Mouse (Mus musculus) heart, embryonic 13.5 days (tissue): ENCODE measurements around the gene Kif6. TPM values are rescaled to one million over a fixed set of nuclear protein-coding genes. Genes with fewer than 3 reads are reported as not detected.
A peak's percentile ranks its signal among the peaks of the same experiment; 100 is the strongest.

Source experiments
- ATAC-seq: fragments of 200-750 bp; cut with Nextera tagmentation; 2 replicates; pipeline ENCODE4 v1.8.0; 2017; ENCODE audit warnings: moderate TSS enrichment; ENCODE audit not compliant: insufficient number of reproducible peaks, low FRiP score, low TSS enrichment; ENCODE audit errors: extremely low read depth
- H3K27ac ChIP-seq: fragments of 300-500 bp; sonication (generic); replicated peaks from 2 replicates; pipeline ENCODE4 v1.5.1; 2015; ENCODE audit warnings: moderate library complexity, mild to moderate bottlenecking, inconsistent platforms
- H3K27me3 ChIP-seq: fragments of 300-500 bp; sonication (generic); replicated peaks from 2 replicates; pipeline ENCODE4 v1.6.1; 2015; ENCODE audit warnings: mild to moderate bottlenecking, inconsistent platforms
- H3K36me3 ChIP-seq: fragments of 300-500 bp; sonication (generic); 2 replicates; pipeline ENCODE4 v1.6.1; 2015; ENCODE audit warnings: mild to moderate bottlenecking, inconsistent platforms
- H3K4me1 ChIP-seq: fragments of 300-500 bp; sonication (generic); 2 replicates; pipeline ENCODE4 v1.6.1; 2015; ENCODE audit warnings: inconsistent platforms
- H3K4me2 ChIP-seq: fragments of 300-500 bp; sonication (generic); 2 replicates; pipeline ENCODE4 v1.6.1; 2015; ENCODE audit warnings: inconsistent platforms, mild to moderate bottlenecking, moderate library complexity
- H3K4me3 ChIP-seq: fragments of 300-500 bp; sonication (generic); 2 replicates; pipeline ENCODE4 v1.5.1; 2015; ENCODE audit warnings: moderate library complexity, mild to moderate bottlenecking, inconsistent platforms
- H3K9ac ChIP-seq: fragments of 300-500 bp; sonication (generic); 2 replicates; pipeline ENCODE4 v1.6.1; 2015; ENCODE audit warnings: inconsistent platforms, mild to moderate bottlenecking, moderate library complexity
- H3K9me3 ChIP-seq: fragments of 300-500 bp; sonication (generic); 2 replicates; pipeline ENCODE4 v1.6.1; 2016; ENCODE audit warnings: inconsistent platforms
- WGBS: fragments of 180-500 bp; shearing (Covaris S2); methylation state at CpG from one replicate; pipeline ENCODE4 v1.1.7; 2015; ENCODE audit warnings: mixed read lengths; 5-methylcytosine and 5-hydroxymethylcytosine counted together
- polyA plus RNA-seq: library from polyadenylated mRNA; unstranded; fragments of >200 nt; fragmentation: Nextera tagmentation; extraction: Ambion mirVana; gene quantifications from 2 replicates; pipeline ENCODE4 v1.2.1, GENCODE M21; 2015

The Kif6 gene
- polyA plus RNA-seq, 1 experiment from 2014 or later: 1.2 TPM

- Histone ChIP-seq H3K4me1 (peaks cover 15% of the 10 kb centered on the region), H3K27ac (no peak overlapping the region), H3K9me3 (no peaks in the 10 kb centered on the region), H3K36me3 (no peaks in the 10 kb centered on the region), H3K4me2 (no peak overlapping the region), H3K9ac (no peak overlapping the region), H3K27me3 (no peaks in the 10 kb centered on the region), H3K4me3 (no peak overlapping the region)
- 76% methylated on average over 11 of the region's 11 CpGs for WGBS
- no peak for ATAC-seq
These were observed 146.3 kb downstream of the Kif6 start for GRCm38 (mm10) chr17:49761260-49761659.

GRCm38 (mm10) chr17:49761838-49762237 lies 146.9 kb downstream of the Kif6 start:
- H3K9ac ChIP-seq: no peak overlapping the region
- H3K36me3 ChIP-seq: no peaks in the 10 kb centered on the region
- no peak overlapping the region for H3K4me3 ChIP-seq
- ATAC-seq: no peak
- H3K4me1 ChIP-seq: peaks cover 10% of the 10 kb centered on the region; the same call in 1 of the 2 replicates
- H3K4me2 ChIP-seq: no peak overlapping the region
- H3K27ac ChIP-seq: no peak overlapping the region
- H3K9me3 ChIP-seq: no peaks in the 10 kb centered on the region
- H3K27me3 ChIP-seq: no peaks in the 10 kb centered on the region
- 69% methylated on average over 8 of the region's 8 CpGs for WGBS

DNA sequence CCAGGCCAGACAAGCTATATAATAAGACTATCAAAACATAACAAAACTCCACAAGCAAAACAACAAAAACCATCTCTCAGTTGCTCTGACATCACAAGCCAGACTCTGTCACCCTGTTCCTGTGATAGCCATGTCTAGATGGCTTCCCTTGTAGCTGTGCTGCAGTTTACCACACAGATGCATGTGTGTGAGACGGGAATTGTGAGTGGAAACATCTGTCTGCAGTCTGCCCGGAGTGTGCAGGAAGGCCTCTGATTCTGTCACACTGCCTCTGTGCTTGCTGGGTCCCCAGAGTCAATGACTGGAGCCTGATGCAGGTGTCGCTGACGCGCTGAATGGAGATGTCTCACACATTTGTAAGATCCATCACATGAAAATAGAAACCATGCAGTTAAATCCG lies 150.0 kb downstream of the Kif6 start:
- peaks cover 4% of the 10 kb centered on the region; the same call in 1 of the 2 replicates for H3K4me1 ChIP-seq
- H3K9ac ChIP-seq: no peak overlapping the region
- H3K27ac ChIP-seq: no peak overlapping the region
- H3K4me3 ChIP-seq: no peak overlapping the region
- no peak overlapping the region for H3K4me2 ChIP-seq
- no peaks in the 10 kb centered on the region for H3K27me3 ChIP-seq
- no peak for ATAC-seq
- no peaks in the 10 kb centered on the region for H3K9me3 ChIP-seq
- WGBS: 51% methylated on average over 6 of the region's 6 CpGs
- H3K36me3 ChIP-seq: no peaks in the 10 kb centered on the region

DNA sequence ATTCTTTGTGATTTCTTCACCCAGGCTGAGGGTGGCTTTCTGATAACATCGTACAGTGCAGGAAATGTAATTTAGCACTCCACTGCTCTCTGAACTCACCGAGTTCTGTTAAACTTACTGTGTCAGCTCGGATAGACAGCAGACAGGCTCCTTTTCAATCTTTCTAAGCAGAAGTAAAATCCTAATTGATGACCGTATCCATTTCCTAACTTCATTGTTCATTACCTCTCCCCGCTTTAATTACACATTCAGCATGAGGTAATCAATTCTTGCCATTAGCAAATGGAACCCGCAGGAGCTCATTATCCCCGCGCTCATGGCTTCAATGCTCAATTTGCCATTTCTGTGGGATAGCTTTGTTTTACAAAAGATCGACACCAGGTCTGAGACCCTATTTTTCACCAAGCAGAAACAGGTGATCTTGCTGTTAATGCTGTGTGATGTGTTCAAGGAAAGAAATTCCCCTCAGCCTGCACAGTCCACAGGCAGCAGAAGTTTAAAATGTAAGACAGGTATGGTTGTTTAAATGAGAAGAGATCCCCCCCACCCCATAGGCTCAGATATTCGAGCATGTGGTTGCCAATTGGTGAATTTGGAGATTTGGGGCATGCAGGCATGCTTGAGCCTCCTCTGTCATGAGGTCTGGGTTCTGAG lies 152.9 kb downstream of the Kif6 start:
- Histone ChIP-seq H3K4me1 (peaks cover 17% of the 10 kb centered on the region), H3K9me3 (no peaks in the 10 kb centered on the region), H3K4me3 (no peak overlapping the region), H3K9ac (no peak overlapping the region), H3K4me2 (no peak overlapping the region), H3K27ac (no peak overlapping the region), H3K36me3 (no peaks in the 10 kb centered on the region), H3K27me3 (no peaks in the 10 kb centered on the region)
- no peak for ATAC-seq
- 50% methylated on average over 10 of the region's 10 CpGs for WGBS

DNA sequence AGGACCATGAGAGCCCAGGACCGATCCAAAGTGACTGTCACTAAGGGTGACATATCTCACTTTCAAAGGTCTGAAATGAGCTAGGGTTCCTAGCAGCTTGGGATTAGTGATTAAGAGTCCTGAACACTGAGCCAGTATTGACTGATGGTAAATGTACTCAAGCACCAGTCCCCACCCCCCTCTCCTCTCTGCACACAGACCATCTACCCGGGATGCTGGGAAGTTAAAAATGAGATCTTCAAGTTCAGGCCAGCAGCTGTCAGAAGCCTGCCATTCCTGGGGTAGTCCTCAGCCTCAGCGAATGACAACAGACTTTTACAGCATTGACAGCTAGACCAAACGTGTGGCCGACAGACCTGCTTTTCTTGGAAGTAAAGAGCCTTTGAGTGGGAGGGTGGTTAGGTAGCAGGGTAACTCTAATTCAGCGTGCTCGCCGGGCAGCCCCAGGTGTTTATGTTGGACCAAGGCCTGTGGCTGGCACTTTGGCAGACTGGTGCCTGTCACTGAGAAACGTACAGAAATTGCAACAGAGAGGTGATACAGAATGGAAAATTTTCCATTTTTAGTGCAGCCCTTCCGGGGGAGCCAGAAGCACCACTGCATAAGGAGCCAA lies 156.9 kb downstream of the Kif6 start:
- no peak for ATAC-seq
- Histone ChIP-seq H3K27ac (0 out of 2 replicates have a peak overlapping the region, but pooled peaks have one; percentile 1), H3K9ac (no peak overlapping the region), H3K4me1 (peaks cover 12% of the 10 kb centered on the region), H3K4me3 (no peak overlapping the region), H3K9me3 (no peaks in the 10 kb centered on the region), H3K27me3 (no peaks in the 10 kb centered on the region), H3K36me3 (no peaks in the 10 kb centered on the region), H3K4me2 (no peak overlapping the region)
- WGBS: 26% methylated on average over 10 of the region's 10 CpGs

DNA sequence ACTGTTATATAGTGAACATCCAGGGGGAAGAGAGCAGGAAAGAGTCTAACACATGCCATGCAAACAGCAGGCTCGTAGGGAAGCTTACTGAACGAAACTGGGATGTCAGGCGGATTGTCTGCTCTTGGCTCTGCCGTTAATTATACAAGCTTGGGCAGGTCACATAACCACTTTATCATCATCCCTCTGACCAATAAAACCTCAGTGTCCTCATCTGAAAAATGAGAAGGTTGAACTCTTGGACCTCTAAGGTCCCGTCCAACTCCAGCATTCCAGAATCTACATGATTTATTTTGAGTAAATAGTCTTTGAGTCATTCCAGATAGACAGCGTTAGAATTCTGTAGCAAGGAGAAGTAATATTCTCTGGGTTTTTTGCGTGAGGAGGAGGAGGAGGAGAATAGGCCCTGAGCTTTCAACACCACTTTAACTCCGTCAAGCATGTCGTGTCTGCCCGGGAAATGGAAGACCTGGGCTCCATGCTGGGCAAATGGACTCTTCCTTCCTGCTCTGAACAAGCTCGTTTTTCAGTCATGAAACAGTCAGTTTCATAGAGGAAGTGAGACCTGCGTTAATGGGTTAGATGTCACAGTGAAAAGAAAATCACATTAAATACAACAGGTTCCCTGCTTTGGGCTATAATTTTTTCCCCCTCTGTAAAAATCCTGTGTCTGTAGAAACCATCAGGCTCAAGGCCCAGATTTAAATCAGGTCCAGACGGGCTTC lies 162.3 kb downstream of the Kif6 start:
- no peak overlapping the region for H3K9ac ChIP-seq
- H3K4me3 ChIP-seq: no peak overlapping the region
- H3K27me3 ChIP-seq: no peaks in the 10 kb centered on the region
- H3K27ac ChIP-seq: no peak overlapping the region
- H3K4me2 ChIP-seq: no peak overlapping the region
- WGBS: 63% methylated on average over 13 of the region's 13 CpGs
- H3K36me3 ChIP-seq: no peaks in the 10 kb centered on the region
- H3K4me1 ChIP-seq: peaks cover 5% of the 10 kb centered on the region; the same call in 1 of the 2 replicates
- ATAC-seq: no peak
- no peaks in the 10 kb centered on the region for H3K9me3 ChIP-seq

- 79% methylated on average over 4 of the region's 4 CpGs for WGBS
- no peak overlapping the region for H3K9ac ChIP-seq
- H3K9me3 ChIP-seq: no peaks in the 10 kb centered on the region
- H3K27me3 ChIP-seq: no peaks in the 10 kb centered on the region
- no peaks in the 10 kb centered on the region for H3K36me3 ChIP-seq
- no peak overlapping the region for H3K27ac ChIP-seq
- no peak overlapping the region for H3K4me2 ChIP-seq
- no peak for ATAC-seq
- peaks cover 4% of the 10 kb centered on the region; the same call in 1 of the 2 replicates for H3K4me1 ChIP-seq
- H3K4me3 ChIP-seq: no peak overlapping the region
These were observed 164.1 kb downstream of the Kif6 start for GRCm38 (mm10) chr17:49779066-49779465.

GRCm38 (mm10) chr17:49779576-49779975 lies 164.6 kb downstream of the Kif6 start:
- Histone ChIP-seq H3K4me3 (no peak overlapping the region), H3K36me3 (no peaks in the 10 kb centered on the region), H3K9me3 (no peaks in the 10 kb centered on the region), H3K4me2 (no peak overlapping the region), H3K9ac (no peak overlapping the region), H3K4me1 (peaks cover 4% of the 10 kb centered on the region; the same call in 1 of the 2 replicates), H3K27ac (no peak overlapping the region), H3K27me3 (no peaks in the 10 kb centered on the region)
- ATAC-seq: no peak
- 75% methylated on average over 3 of the region's 3 CpGs for WGBS

DNA sequence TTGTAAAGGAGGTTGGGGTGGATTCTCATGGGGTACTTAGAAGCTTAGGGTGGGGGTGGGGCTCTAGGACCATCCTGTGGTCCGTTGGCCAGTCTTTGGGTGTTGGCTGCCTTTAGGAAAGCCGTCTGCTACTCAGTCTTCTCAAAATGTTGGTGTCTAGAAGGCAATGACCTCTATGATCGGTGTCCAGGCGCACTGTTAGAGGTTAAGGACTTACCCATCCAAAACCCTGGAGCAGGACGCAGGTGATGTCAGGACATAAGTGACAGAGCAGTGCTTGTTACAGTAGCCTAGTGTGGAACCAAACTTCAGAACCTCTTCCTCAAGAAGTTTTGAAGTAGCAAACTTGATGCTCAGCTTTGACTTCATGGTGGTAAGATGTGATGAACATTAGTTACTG lies 170.9 kb downstream of the Kif6 start:
- Histone ChIP-seq H3K4me3 (no peak overlapping the region), H3K4me2 (no peak overlapping the region), H3K4me1 (no peaks in the 10 kb centered on the region), H3K9me3 (no peaks in the 10 kb centered on the region), H3K27me3 (no peaks in the 10 kb centered on the region), H3K9ac (no peak overlapping the region), H3K36me3 (no peaks in the 10 kb centered on the region), H3K27ac (no peak overlapping the region)
- WGBS: 82% methylated on average over 5 of the region's 5 CpGs
- no peak for ATAC-seq

GRCm38 (mm10) chr17:49787351-49787750 lies 172.4 kb downstream of the Kif6 start:
- Histone ChIP-seq H3K27me3 (no peaks in the 10 kb centered on the region), H3K27ac (no peak overlapping the region), H3K9me3 (no peaks in the 10 kb centered on the region), H3K9ac (no peak overlapping the region), H3K4me3 (no peak overlapping the region), H3K4me1 (no peaks in the 10 kb centered on the region), H3K4me2 (no peak overlapping the region), H3K36me3 (no peaks in the 10 kb centered on the region)
- no peak for ATAC-seq
- WGBS: 58% methylated on average over 9 of the region's 9 CpGs

DNA sequence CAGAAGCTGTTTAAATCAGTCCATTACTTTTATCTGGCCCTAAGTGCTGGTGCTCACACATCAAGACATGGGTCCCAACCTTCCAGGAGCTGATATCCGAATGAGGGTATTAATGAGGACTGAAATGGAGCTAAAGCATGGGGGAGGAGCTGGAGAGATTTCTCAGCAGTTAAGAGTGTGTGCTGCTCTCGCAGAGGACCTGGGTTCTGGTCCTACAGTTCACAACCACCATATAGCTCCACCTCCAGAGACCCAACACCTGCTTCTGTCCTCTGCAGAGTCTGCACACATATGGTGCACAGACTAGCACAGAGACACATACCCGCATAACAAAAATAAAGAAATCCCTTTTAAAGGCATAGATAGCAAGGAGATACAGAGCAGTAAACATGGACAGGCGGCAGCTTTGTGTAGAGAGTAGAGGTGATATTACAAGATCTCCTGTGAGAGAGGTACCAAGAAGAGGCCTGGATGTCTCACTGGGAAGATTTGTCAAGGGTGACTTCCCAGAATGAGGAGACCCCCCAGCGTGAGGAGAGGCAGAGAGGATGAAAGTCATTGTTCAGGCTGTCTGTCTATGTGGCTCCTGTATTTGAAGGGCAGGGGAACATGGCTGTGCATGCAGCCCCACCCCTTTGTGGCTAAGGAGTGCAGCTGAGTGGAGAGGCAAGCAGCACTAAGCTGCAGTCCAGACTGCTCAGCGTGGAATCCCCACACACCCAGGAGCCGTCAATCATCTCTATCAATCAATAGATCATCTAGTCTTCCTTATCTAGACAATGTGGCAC lies 173.4 kb downstream of the Kif6 start:
- H3K27ac ChIP-seq: no peak overlapping the region
- H3K9ac ChIP-seq: no peak overlapping the region
- no peak overlapping the region for H3K4me2 ChIP-seq
- no peaks in the 10 kb centered on the region for H3K4me1 ChIP-seq
- no peaks in the 10 kb centered on the region for H3K9me3 ChIP-seq
- no peak overlapping the region for H3K4me3 ChIP-seq
- ATAC-seq: no peak
- H3K27me3 ChIP-seq: no peaks in the 10 kb centered on the region
- H3K36me3 ChIP-seq: no peaks in the 10 kb centered on the region
- 56% methylated on average over 7 of the region's 7 CpGs for WGBS
